Mouse (Mus musculus): ENCODE measurements around the gene Fam129b. TPM values are rescaled to one million over a fixed set of nuclear protein-coding genes. Genes with fewer than 3 reads are reported as not detected.
"Not testable (repeated sequence)": the region's sequence is repeated elsewhere in the genome, so short reads cannot be mapped to it uniquely, and the experiment has no call there.

Fam129b gene
- polyA plus RNA-seq, 1 experiment from 2014 or later, result 5.9 TPM

GRCm38 (mm10) chr2:32852156-32852555, 23.8 kb upstream of the Fam129b start:
- WGBS (ENCODE audit: insufficient replicate concordance), result 6% methylated on average over 20 of the region's 20 CpGs
- Histone ChIP-seq H3K4me2 (ENCODE audit: low read depth, low read length) (no peak overlapping the region), H3K9me3 (ENCODE audit: low read length) (no peaks in the 10 kb centered on the region), H3K4me3 (ENCODE audit: low read depth, low read length) (no peak overlapping the region), H3K9ac (replicated peaks) (no peak overlapping the region), H3K4me1 (ENCODE audit: insufficient read depth) (no peaks in the 10 kb centered on the region), H3K27me3 (ENCODE audit: insufficient read depth, low read length) (peaks cover 8% of the 10 kb centered on the region; the same call in 1 of the 2 replicates), H3K27ac (ENCODE audit: low read depth) (no peak overlapping the region), H3K36me3 (replicated peaks; ENCODE audit: insufficient read depth, low read length) (no peaks in the 10 kb centered on the region)
- ATAC-seq (no peak), DNase-seq (peak; percentile 37)
- TF ChIP-seq CTCF (IDR thresholded peaks at IDR 0.05; ENCODE audit: low read depth) (peak; percentile 45), EP300 (IDR thresholded peaks at IDR 0.05; ENCODE audit: low read depth) (no peak)

GRCm38 (mm10) chr2:32853716-32854115, 22.2 kb upstream of the Fam129b start:
- H3K27ac ChIP-seq (ENCODE audit: low read depth); H3K27me3 ChIP-seq (ENCODE audit: insufficient read depth, low read length); H3K9me3 ChIP-seq (ENCODE audit: low read length); H3K36me3 ChIP-seq (replicated peaks; ENCODE audit: insufficient read depth, low read length); H3K9ac ChIP-seq (replicated peaks); H3K4me3 ChIP-seq (ENCODE audit: low read depth, low read length); ATAC-seq; H3K4me1 ChIP-seq (ENCODE audit: insufficient read depth); H3K4me2 ChIP-seq (ENCODE audit: low read depth, low read length); DNase-seq: not testable (repeated sequence)
- 63% methylated on average over 4 of the region's 4 CpGs for whole genome bisulfite sequencing (ENCODE audit: insufficient replicate concordance)

- WGBS (ENCODE audit: insufficient replicate concordance), result 3% methylated on average over 8 of the region's 8 CpGs
- no peaks in the 10 kb centered on the region for H3K9me3 ChIP-seq (ENCODE audit: low read length)
- TF ChIP-seq CTCF (IDR thresholded peaks at IDR 0.05; ENCODE audit: low read depth) (peak; percentile 97), EP300 (IDR thresholded peaks at IDR 0.05; ENCODE audit: low read depth) (no peak)
Observed at GRCm38 (mm10) chr2:32854206-32854605, 21.7 kb upstream of the Fam129b start.

GRCm38 (mm10) chr2:32855046-32855785, 20.7 kb upstream of the Fam129b start:
- Histone ChIP-seq H3K4me2 (ENCODE audit: low read depth, low read length) (no peak overlapping the region), H3K27ac (ENCODE audit: low read depth) (no peak overlapping the region), H3K9ac (replicated peaks) (no peak overlapping the region), H3K36me3 (replicated peaks; ENCODE audit: insufficient read depth, low read length) (no peaks in the 10 kb centered on the region), H3K27me3 (ENCODE audit: insufficient read depth, low read length) (peaks cover 8% of the 10 kb centered on the region; the same call in 1 of the 2 replicates), H3K4me1 (ENCODE audit: insufficient read depth) (no peaks in the 10 kb centered on the region), H3K9me3 (ENCODE audit: low read length) (no peaks in the 10 kb centered on the region), H3K4me3 (ENCODE audit: low read depth, low read length) (no peak overlapping the region)
- WGBS (ENCODE audit: insufficient replicate concordance), result 52% methylated on average over 7 of the region's 7 CpGs
- no peak for TF ChIP-seq CTCF (IDR thresholded peaks at IDR 0.05; ENCODE audit: low read depth)
- no peak for TF ChIP-seq EP300 (IDR thresholded peaks at IDR 0.05; ENCODE audit: low read depth)
- DNase-seq, result no peak
- no peak for ATAC-seq

More at GRCm38 (mm10) chr2:32854206-32854605, 21.7 kb upstream of the Fam129b start:
- Histone ChIP-seq H3K36me3 (replicated peaks; ENCODE audit: insufficient read depth, low read length) (no peaks in the 10 kb centered on the region), H3K27ac (ENCODE audit: low read depth) (no peak overlapping the region), H3K9ac (replicated peaks) (no peak overlapping the region), H3K4me2 (ENCODE audit: low read depth, low read length) (no peak overlapping the region), H3K4me1 (ENCODE audit: insufficient read depth) (no peaks in the 10 kb centered on the region), H3K27me3 (ENCODE audit: insufficient read depth, low read length) (peaks cover 8% of the 10 kb centered on the region; the same call in 1 of the 2 replicates), H3K4me3 (ENCODE audit: low read depth, low read length) (no peak overlapping the region)
- DNase-seq, result peak; percentile 92
- peak; percentile 79 for ATAC-seq

GRCm38 (mm10) chr2:32855790-32856465, 20.0 kb upstream of the Fam129b start:
- no peak for DNase-seq
- WGBS (ENCODE audit: insufficient replicate concordance), result 58% methylated on average over 4 of the region's 5 CpGs
- no peak for ATAC-seq

GRCm38 (mm10) chr2:32857584-32857983, 18.3 kb upstream of the Fam129b start:
- Histone ChIP-seq H3K27ac (ENCODE audit: low read depth) (no peak overlapping the region), H3K9me3 (ENCODE audit: low read length) (no peaks in the 10 kb centered on the region), H3K4me2 (ENCODE audit: low read depth, low read length) (no peak overlapping the region), H3K4me3 (ENCODE audit: low read depth, low read length) (no peak overlapping the region), H3K27me3 (ENCODE audit: insufficient read depth, low read length) (no peaks in the 10 kb centered on the region), H3K9ac (replicated peaks) (no peak overlapping the region), H3K4me1 (ENCODE audit: insufficient read depth) (no peaks in the 10 kb centered on the region), H3K36me3 (replicated peaks; ENCODE audit: insufficient read depth, low read length) (no peaks in the 10 kb centered on the region)
- DNase-seq, result peak; percentile 85
- peak; percentile 67 for ATAC-seq
- no peak for TF ChIP-seq EP300 (IDR thresholded peaks at IDR 0.05; ENCODE audit: low read depth)
- peak; percentile 96 for TF ChIP-seq CTCF (IDR thresholded peaks at IDR 0.05; ENCODE audit: low read depth)
- under 1% methylated on average over 7 of the region's 7 CpGs for WGBS (ENCODE audit: insufficient replicate concordance)

More at GRCm38 (mm10) chr2:32855790-32856465, 20.0 kb upstream of the Fam129b start:
- no peaks in the 10 kb centered on the region for H3K4me1 ChIP-seq (ENCODE audit: insufficient read depth)
- H3K36me3 ChIP-seq (replicated peaks; ENCODE audit: insufficient read depth, low read length), result no peaks in the 10 kb centered on the region
- H3K27ac ChIP-seq (ENCODE audit: low read depth), result no peak overlapping the region
- no peak overlapping the region for H3K4me3 ChIP-seq (ENCODE audit: low read depth, low read length)
- H3K9ac ChIP-seq (replicated peaks), result no peak overlapping the region
- peaks cover 8% of the 10 kb centered on the region; the same call in 1 of the 2 replicates for H3K27me3 ChIP-seq (ENCODE audit: insufficient read depth, low read length)
- H3K4me2 ChIP-seq (ENCODE audit: low read depth, low read length), result no peak overlapping the region
- no peak for TF ChIP-seq EP300 (IDR thresholded peaks at IDR 0.05; ENCODE audit: low read depth)
- no peak for TF ChIP-seq CTCF (IDR thresholded peaks at IDR 0.05; ENCODE audit: low read depth)
- no peaks in the 10 kb centered on the region for H3K9me3 ChIP-seq (ENCODE audit: low read length)

All from liver, postnatal 0 days (tissue).